Mouse (Mus musculus) mesoderm, embryonic 11.5 days (tissue): ENCODE measurements at regions not wholly inside any gene's neighbourhood (a gene's known extent, or its start where the extent isn't known, plus 50 kb on each side); places are given as distances from the start of the nearest gene placed in this dataset.

Experiments
- DNase-seq: peaks from one replicate; pipeline ENCODE4 v3.0.0-alpha.2; 2012; ENCODE audit warnings: low read depth, low spot score

- no peak for DNase-seq
Observed at GRCm38 (mm10) chr4:34494961-34495723, 55.6 kb upstream of the Akirin2 start.

DNA sequence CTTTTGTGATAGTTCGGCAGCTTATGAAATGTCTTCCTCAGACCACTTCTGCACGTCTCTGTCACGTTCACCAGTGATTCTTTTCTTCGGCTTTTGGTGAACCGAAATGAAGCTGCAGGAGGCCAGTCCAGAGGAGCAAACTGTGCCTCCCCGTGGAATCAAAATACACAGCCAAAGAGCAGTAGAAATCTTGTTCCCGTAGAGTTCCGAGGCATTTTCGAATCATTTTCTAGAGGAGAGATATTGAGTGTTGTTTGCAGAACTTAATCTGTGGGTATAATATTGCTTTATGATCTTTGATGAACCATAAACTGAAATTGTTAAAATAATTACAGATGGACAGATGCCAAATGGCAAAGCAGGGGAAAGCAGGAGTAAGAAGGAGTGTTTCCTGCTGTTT is 52.4 kb upstream of the Akirin2 start:
- DNase-seq, result no peak

DNA sequence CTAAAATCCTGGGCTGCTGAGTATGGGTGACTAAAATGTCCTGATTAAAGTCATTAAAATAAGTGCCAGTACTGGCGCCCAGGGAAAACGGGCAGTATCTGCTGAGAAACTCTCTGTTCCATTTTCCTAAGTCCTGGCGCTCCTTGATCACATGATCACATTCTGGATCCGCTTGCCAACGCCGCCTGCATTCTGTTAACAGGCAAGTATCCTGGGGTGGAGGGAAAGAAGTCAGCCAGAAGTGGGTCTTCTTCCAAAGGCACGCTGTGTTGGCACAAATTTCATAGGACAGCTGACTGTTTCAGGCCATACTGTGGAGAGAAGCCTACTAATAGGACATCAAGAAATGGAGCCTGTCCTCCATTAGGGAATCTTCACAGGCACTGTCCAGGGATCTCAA is 52.0 kb upstream of the Akirin2 start:
- no peak for DNase-seq

DNA sequence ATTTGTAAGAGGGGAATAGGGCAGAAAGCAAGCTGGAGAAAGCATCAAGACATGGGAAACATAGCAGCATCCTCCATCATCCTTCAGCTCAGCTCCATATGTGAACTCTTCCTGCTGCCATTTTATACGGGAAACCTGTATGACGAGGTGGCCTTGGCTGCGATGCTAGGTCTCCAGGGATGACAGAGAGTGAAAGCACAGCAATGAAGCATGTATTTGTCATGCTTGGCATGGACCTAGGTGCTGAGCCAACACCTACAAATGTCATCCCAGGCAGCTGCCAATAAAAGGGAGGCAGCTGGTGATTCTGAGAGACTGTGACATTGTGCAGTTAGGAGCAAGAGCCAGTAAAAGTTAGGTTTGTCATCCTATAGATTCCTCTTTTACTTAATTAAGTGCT is 51.0 kb upstream of the Akirin2 start:
- no peak for DNase-seq
